Mouse (Mus musculus) cortical plate, adult 2 months (tissue): ENCODE results near the gene Mrps15. TPM values are rescaled to one million over a fixed set of nuclear protein-coding genes. Genes with fewer than 3 reads are reported as not detected.
A peak's percentile ranks its signal among the peaks of the same experiment; 100 is the strongest.

Experiments used
- H3K27ac ChIP-seq: fragments of 200-500 bp; 2 replicates; pipeline ENCODE4 v1.5.1; 2012; ENCODE audit warnings: low read length, control low read depth, inconsistent platforms; ENCODE audit not compliant: insufficient read depth
- H3K4me1 ChIP-seq: fragments of 200-500 bp; 2 replicates; pipeline ENCODE4 v1.6.1; 2011; ENCODE audit warnings: low read length; ENCODE audit not compliant: control insufficient read depth, insufficient read depth
- H3K4me3 ChIP-seq: fragments of 200-500 bp; 2 replicates; pipeline ENCODE4 v1.5.1; 2011; ENCODE audit warnings: mild to moderate bottlenecking, low read length, control low read depth; ENCODE audit not compliant: insufficient read depth
- CTCF ChIP-seq: fragments of 200-500 bp; IDR thresholded peaks from 2 replicates; pipeline ENCODE4 v1.5.1; 2011; ENCODE audit warnings: mild to moderate bottlenecking, control low read depth, low read length; ENCODE audit not compliant: insufficient read depth; ENCODE audit errors: extremely low read depth
- POLR2A ChIP-seq: fragments of 200-500 bp; IDR thresholded peaks from 2 replicates; pipeline ENCODE4 v1.6.1; 2011; ENCODE audit warnings: mild to moderate bottlenecking, low read length, control low read depth; ENCODE audit not compliant: insufficient read depth; ENCODE audit errors: extremely low read depth
- polyA plus RNA-seq: library from polyadenylated mRNA; depleted of rRNA; stranded (reverse); fragments of >200 nt; gene quantifications from 2 replicates; pipeline ENCODE4 v1.2.3, GENCODE M21; 2012; rRNA removed

Gene Mrps15
- polyA plus RNA-seq, 1 experiment, result 65.7 TPM

DNA sequence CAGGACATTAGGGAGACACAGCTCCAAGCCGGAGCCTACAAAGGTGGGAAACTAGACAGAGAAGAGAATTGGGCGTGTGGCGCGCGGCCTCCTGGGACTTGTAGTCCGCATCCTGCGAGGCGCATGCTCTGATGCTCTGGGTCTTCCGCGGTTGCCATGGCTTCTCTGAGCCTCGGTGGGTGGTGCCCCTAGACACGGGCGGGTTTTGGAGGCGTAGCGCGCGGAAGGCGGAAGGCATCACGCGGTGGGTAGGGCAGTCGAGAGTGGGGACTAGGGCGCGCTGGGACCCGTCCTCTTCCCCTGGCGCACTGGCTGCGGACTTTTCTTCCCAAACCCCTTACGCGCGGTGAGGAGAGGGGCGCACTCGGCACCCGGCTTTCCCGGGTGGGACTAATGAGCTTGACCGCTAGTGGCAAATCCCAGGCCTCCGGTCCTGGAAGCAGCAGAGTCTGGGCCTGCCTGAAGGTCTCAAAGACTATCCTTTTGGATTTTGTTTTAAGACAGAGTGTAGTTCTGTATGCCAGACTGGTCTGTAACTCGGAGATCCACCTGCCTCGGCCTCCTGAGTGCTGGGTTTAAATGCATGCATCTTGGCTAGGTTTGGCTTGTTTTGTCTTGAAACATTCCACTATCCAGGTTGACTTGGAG lies 49.9 kb downstream of the Mrps15 start, which contains the start of gene Lsm10:
Gene Lsm10, plus strand, starts transcription at position 160 of the 648 bp plus-strand sequence.
- TF ChIP-seq CTCF (no peak), POLR2A (peak; percentile 72; the same call in 1 of the 2 replicates)
- Histone ChIP-seq H3K4me3 (peak within 1 kb of the TSS; percentile 47), H3K27ac (peak within 1 kb of the TSS; percentile 19; the same call in 1 of the 2 replicates), H3K4me1 (no peaks in the 10 kb centered on the region; the same call in 1 of the 2 replicates)

- no peaks in the 10 kb centered on the region; the same call in 1 of the 2 replicates for H3K4me1 ChIP-seq
- no peak overlapping the region for H3K27ac ChIP-seq
- no peak overlapping the region for H3K4me3 ChIP-seq
- TF ChIP-seq POLR2A (no peak), CTCF (no peak)
These were observed 51.1 kb downstream of the Mrps15 start for GRCm38 (mm10) chr4:126097711-126098253.

- no peak overlapping the region for H3K27ac ChIP-seq
- no peak overlapping the region for H3K4me3 ChIP-seq
- no peaks in the 10 kb centered on the region; the same call in 1 of the 2 replicates for H3K4me1 ChIP-seq
- no peak for TF ChIP-seq POLR2A
- TF ChIP-seq CTCF, result no peak
These were observed 52.6 kb downstream of the Mrps15 start for GRCm38 (mm10) chr4:126099365-126099764.

GRCm38 (mm10) chr4:126100764-126101163 lies 54.0 kb downstream of the Mrps15 start:
- TF ChIP-seq CTCF (no peak), POLR2A (no peak)
- no peak overlapping the region for H3K27ac ChIP-seq
- no peak overlapping the region for H3K4me3 ChIP-seq
- H3K4me1 ChIP-seq, result peaks cover 2% of the 10 kb centered on the region; the same call in 1 of the 2 replicates

DNA sequence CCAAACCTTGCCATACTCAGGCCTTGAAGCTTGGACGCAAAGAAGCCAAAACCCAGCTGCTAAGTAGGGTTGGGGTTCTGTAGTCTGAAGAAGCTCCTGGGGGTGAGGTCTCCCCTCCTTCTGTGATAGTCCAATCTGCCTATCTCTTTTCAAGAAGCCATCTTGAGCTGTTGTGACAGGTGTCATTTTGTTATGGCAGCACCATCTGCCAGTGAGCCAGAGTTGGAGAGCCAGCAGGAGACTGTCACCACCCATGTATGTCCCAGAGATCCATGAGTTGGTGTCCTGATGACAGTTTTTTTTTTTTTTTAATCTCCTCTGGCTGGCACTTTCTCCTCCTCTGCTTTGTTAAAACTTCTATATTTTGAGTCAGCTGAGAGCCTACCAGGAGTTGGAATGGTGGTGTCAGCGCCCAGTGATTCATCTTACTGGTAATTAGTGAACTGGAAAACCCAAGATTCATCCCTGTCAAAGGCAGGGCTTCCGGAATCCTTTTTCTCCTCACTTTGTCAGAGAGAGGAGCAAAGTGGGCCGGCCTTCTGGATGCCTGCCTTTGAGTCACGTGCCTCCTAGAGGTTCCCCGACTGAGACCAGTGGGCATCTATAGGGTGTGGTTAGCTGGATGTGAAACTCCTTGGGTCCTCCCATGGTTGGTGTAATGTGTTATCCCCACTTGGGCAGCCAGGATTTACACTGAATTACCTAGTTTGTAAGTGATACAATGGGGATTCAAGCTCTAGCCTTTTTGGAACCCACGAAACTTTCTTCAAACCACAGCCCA lies 55.5 kb downstream of the Mrps15 start:
- no peak for TF ChIP-seq POLR2A
- no peak for TF ChIP-seq CTCF
- H3K27ac ChIP-seq, result peak overlapping the region; percentile 65
- H3K4me3 ChIP-seq, result no peak overlapping the region
- peaks cover 4% of the 10 kb centered on the region for H3K4me1 ChIP-seq

DNA sequence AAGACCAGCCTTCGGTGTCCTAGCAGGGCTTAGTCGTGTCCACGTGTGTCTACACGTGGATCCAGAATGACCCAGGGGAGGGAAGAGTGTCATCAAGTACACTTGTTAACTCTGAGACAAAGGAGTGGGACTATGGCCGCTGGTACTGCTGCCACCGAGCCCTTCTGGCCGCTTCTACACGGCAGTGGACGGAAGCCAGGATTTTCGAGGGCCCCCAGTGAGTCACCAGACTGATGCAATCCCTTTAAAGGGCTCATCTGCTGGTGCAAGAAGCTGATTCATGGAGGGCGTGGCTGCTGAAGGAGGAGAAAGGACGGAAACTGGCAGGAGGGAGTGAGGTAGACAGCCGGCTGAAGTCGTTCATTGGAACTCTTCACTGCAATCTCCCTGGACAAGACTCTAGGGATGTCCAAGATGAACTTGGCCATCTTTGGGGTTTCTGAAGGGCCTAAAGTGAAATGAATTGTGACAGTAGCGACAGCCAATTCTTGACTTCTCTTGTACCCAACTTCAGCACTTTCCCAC lies 56.4 kb downstream of the Mrps15 start:
- TF ChIP-seq CTCF, result no peak
- TF ChIP-seq POLR2A, result peak; percentile 14; the same call in 1 of the 2 replicates
- Histone ChIP-seq H3K4me1 (peaks cover 5% of the 10 kb centered on the region), H3K27ac (peak overlapping the region; percentile 65), H3K4me3 (peak overlapping the region; percentile 91)

GRCm38 (mm10) chr4:126103590-126104068 lies 56.9 kb downstream of the Mrps15 start, which contains the start of gene Stk40:
TSS of gene Stk40 (plus strand) at chr4:126103957.
- peak within 1 kb of the TSS; percentile 65 for H3K27ac ChIP-seq
- peaks cover 7% of the 10 kb centered on the region for H3K4me1 ChIP-seq
- TF ChIP-seq CTCF, result peak; percentile 52
- TF ChIP-seq POLR2A, result peak; percentile 84
- H3K4me3 ChIP-seq, result peak within 1 kb of the TSS; percentile 91

- Histone ChIP-seq H3K4me1 (peaks cover 10% of the 10 kb centered on the region), H3K4me3 (peak overlapping the region; percentile 91), H3K27ac (0 out of 2 replicates have a peak overlapping the region, but pooled peaks have one; percentile 15)
- no peak for TF ChIP-seq CTCF
- TF ChIP-seq POLR2A, result no peak
These were observed 57.7 kb downstream of the Mrps15 start for GRCm38 (mm10) chr4:126104261-126105075.

Other genes with a start within 250 kb of the Mrps15 start
- 6.6 and 6.8 TPM in 2 replicates for gene Csf3r, start 22.4 kb upstream of the Mrps15 start, polyA plus RNA-seq
- 20.3 and 21.4 TPM in 2 replicates for gene Oscp1, start 11.6 kb downstream of the Mrps15 start, polyA plus RNA-seq
- gene Lsm10, start 49.7 kb downstream of the Mrps15 start, polyA plus RNA-seq, result 25.5 TPM in 2 replicates
- gene Stk40, start 57.0 kb downstream of the Mrps15 start, polyA plus RNA-seq, result 15.9 and 17.5 TPM in 2 replicates
- gene Eva1b, start 100.8 kb downstream of the Mrps15 start, polyA plus RNA-seq, result 7.6 and 7.9 TPM in 2 replicates
- 1.0 and 1.1 TPM in 2 replicates for gene Sh3d21, start 116.6 kb downstream of the Mrps15 start, polyA plus RNA-seq
- 86.1 and 98.1 TPM in 2 replicates for gene Thrap3, start 155.8 kb downstream of the Mrps15 start, polyA plus RNA-seq
- gene Map7d1, start 209.4 kb downstream of the Mrps15 start, polyA plus RNA-seq, result 206 and 215 TPM in 2 replicates
- gene Trappc3, start 215.4 kb downstream of the Mrps15 start, polyA plus RNA-seq, result 111 and 117 TPM in 2 replicates
- gene Col8a2, start 239.9 kb downstream of the Mrps15 start, polyA plus RNA-seq, result 0.36 and 0.52 TPM in 2 replicates